Mouse (Mus musculus): ENCODE results near the gene Acp6.

Gene Acp6

GRCm38 (mm10) chr3:97185098-97185860 is 26.7 kb downstream of the Acp6 start:
- in situ Hi-C loops (cut with MboI, MseI) = loop anchor here (5.0 kb wide), 3 partner anchors 98 to 248 kb away; no protein-coding TSS in a partner anchor

- in situ Hi-C loops (cut with MboI, MseI) = loop anchor here in 1 of 2 experiments (10.0 kb wide), 1 partner anchor 338 kb away; no protein-coding TSS in a partner anchor
Measured at GRCm38 (mm10) chr3:97196571-97196970, 38.0 kb downstream of the Acp6 start.

- in situ Hi-C loops (cut with MboI, MseI) = loop anchor here in 1 of 2 experiments (10.0 kb wide), 1 partner anchor 336 kb away; no protein-coding TSS in a partner anchor
Measured at GRCm38 (mm10) chr3:97199261-97199660, 40.7 kb downstream of the Acp6 start.

GRCm38 (mm10) chr3:97201943-97202342 is 43.4 kb downstream of the Acp6 start:
- in situ Hi-C loops (cut with MboI, MseI) = loop anchor here in 1 of 2 experiments (5.0 kb wide), 1 partner anchor 140 kb away; no protein-coding TSS in a partner anchor

GRCm38 (mm10) chr3:97203880-97204279 is 45.3 kb downstream of the Acp6 start:
- in situ Hi-C loops (cut with MboI, MseI) = loop anchor here in 1 of 2 experiments (5.0 kb wide), 1 partner anchor 138 kb away; no protein-coding TSS in a partner anchor

- in situ Hi-C loops (cut with MboI, MseI) = no loop called here
Measured at GRCm38 (mm10) chr3:97206521-97206920, 47.9 kb downstream of the Acp6 start.

GRCm38 (mm10) chr3:97209351-97209750 is 50.8 kb downstream of the Acp6 start:
- in situ Hi-C loops (cut with MboI, MseI) = no loop called here

GRCm38 (mm10) chr3:97211177-97211576 is 52.6 kb downstream of the Acp6 start:
- in situ Hi-C loops (cut with MboI, MseI) = no loop called here

- in situ Hi-C loops (cut with MboI, MseI) = no loop called here
Measured at GRCm38 (mm10) chr3:97213871-97214270, 55.3 kb downstream of the Acp6 start.

GRCm38 (mm10) chr3:97214439-97214838 is 55.9 kb downstream of the Acp6 start:
- in situ Hi-C loops (cut with MboI, MseI) = no loop called here

GRCm38 (mm10) chr3:97215526-97215925 is 56.9 kb downstream of the Acp6 start:
- in situ Hi-C loops (cut with MboI, MseI) = no loop called here

GRCm38 (mm10) chr3:97223261-97223660 is 64.7 kb downstream of the Acp6 start:
- in situ Hi-C loops (cut with MboI, MseI) = loop anchor here in 1 of 2 experiments (10.0 kb wide), 1 partner anchor 682 kb away; the partner anchor contains the start of gene Sec22b

- in situ Hi-C loops (cut with MboI, MseI) = loop anchor here in 1 of 2 experiments (5.0 to 10.0 kb wide), 2 partner anchors 33 to 680 kb away; partner anchors contain the start of gene Sec22b
Measured at GRCm38 (mm10) chr3:97225231-97225630, 66.7 kb downstream of the Acp6 start.

- in situ Hi-C loops (cut with MboI, MseI) = loop anchor here in 1 of 2 experiments (5.0 to 10.0 kb wide), 2 partner anchors 34 to 678 kb away; partner anchors contain the start of gene Sec22b
Measured at GRCm38 (mm10) chr3:97226719-97227118, 68.1 kb downstream of the Acp6 start.

Data from T-helper 17 cell (primary cell).